Mouse (Mus musculus) G1E-ER4 (cell line): ENCODE data around the gene 4933430I17Rik. TPM values are rescaled to one million over a fixed set of nuclear protein-coding genes. Genes with fewer than 3 reads are reported as not detected.

ENCODE experiments used
- GATA1 ChIP-seq: IDR thresholded peaks from one replicate; pipeline ENCODE4 v1.8.0; 2012; ENCODE audit warnings: low read length, inconsistent platforms
- polyA plus RNA-seq: library from polyadenylated mRNA; stranded (reverse); fragments of >175 nt; gene quantifications from 2 replicates; pipeline ENCODE4 v1.2.3, GENCODE M21; 2012

4933430I17Rik gene
- polyA plus RNA-seq = not detected in 2 replicates

DNA sequence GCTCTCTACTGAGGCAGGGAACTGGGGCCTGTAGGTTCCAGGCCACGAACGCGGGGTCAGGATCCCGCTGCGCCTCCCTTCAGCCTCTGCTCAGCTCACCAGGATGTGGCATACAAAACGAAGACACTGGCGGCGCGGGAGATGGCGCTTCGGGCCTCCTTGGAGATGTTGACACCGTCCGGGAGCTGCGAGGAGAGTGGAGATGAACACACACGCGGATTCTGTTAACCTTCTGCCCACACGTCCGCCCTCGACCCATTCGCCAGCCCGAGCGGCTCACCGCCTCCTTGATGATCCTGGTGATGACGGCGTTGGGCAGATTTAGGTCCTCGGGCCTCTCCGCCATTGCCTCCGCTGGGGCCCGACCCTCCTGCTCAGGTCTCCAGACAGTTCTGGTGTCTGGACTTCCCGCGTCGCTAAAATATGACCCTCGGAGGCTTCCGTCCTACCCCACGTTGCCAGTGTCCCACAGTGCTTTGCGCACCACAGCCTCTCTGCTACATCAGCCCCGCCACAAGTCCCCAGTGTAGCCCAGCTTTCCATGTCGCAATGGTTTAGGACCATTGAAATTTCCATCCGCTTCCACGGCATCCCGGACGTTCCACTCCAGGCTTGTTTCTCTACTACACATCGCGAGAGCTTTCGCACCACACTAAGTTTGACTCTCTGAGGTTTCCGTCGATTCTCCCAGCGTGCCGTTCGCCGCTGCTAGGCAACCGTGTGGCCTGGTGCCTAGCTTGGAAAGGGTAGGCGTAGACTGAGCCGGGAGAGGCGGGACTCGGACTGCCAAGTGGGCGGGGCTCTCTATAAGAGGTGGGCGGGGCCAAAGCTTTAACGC is at the start of gene 4933430I17Rik, which contains the start of gene Pole3:
Gene 4933430I17Rik, plus strand, starts transcription at position 719 of the 838 bp plus-strand sequence.
Gene Pole3, minus strand, starts transcription at position 418 of the 838 bp plus-strand sequence.
- TF ChIP-seq GATA1 = no peak

GRCm38 (mm10) chr4:62475793-62476192 is 49.4 kb upstream of the 4933430I17Rik start:
- no peak for TF ChIP-seq GATA1

DNA sequence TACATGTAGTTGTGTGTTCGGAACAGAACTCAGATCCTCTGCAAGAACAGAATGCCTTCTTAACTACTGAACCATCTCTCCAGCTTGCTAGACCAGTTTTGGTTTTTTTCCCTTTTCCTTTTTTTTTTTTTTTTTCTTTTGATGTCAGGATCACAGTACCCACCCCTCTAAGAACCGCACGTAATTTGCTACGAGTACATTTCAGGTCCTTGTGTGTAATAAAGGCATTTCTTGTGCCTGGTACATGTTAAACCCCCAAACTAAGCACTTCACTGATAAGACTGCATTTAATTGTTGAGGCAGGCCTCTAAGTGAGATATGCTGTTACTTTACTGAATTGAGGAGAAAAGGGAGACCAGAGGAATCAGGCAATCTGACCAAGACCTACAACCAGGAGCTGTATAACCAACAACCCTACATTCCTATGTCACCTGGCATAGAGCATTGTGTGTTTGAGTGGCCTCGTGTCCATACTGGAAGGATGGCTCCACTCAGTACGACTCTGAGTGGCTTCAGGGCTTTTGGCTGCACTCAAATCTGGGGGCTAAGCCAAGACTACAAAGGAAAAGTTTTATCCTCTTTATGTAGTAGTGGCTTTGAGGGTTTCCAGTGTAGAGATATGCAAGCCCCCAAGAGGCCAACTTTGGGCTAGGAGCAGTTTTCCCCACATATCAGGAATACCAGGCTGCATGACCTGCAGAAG is 47.5 kb upstream of the 4933430I17Rik start:
- no peak for TF ChIP-seq GATA1

DNA sequence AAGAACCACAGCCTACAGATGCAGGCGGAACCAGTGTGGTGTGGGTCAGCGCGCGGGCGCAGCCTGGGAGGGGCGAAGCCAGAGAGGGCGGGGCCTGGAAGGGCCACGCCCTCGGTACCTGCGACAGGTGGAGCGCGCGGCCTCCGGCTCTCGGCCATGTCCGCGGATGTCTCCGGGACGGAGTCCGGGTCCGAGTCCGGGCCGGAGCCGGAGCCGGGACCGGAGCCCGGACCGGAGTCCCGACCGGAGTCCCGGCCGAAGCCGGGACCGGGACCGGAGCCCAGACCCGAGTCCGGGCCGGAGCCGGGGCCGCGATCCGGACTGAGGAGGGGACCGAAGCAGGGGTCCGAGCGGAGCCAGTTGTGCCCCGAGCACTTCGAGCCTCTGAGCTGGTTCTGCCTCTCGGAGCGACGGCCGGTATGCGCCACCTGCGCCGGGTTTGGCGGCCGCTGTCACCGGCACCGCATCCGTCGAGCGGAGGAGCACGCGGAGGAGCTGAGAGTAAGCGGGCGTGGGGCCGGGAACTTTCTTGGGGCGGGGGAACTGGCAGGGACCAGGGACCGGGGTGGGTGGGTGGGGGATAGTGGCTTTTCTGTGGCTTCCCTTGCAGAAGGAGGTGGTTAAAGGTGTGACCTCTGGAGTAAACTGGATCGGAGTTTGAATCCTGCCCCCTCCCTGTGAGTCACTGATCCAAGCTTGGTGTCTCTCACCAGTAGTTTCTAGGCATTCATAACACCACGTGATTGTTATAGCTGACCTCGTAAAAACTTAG is 45.0 kb upstream of the 4933430I17Rik start, which contains the start of gene Bspry:
Gene Bspry, plus strand, starts transcription at position 117 of the 772 bp plus-strand sequence.
- no peak for TF ChIP-seq GATA1

DNA sequence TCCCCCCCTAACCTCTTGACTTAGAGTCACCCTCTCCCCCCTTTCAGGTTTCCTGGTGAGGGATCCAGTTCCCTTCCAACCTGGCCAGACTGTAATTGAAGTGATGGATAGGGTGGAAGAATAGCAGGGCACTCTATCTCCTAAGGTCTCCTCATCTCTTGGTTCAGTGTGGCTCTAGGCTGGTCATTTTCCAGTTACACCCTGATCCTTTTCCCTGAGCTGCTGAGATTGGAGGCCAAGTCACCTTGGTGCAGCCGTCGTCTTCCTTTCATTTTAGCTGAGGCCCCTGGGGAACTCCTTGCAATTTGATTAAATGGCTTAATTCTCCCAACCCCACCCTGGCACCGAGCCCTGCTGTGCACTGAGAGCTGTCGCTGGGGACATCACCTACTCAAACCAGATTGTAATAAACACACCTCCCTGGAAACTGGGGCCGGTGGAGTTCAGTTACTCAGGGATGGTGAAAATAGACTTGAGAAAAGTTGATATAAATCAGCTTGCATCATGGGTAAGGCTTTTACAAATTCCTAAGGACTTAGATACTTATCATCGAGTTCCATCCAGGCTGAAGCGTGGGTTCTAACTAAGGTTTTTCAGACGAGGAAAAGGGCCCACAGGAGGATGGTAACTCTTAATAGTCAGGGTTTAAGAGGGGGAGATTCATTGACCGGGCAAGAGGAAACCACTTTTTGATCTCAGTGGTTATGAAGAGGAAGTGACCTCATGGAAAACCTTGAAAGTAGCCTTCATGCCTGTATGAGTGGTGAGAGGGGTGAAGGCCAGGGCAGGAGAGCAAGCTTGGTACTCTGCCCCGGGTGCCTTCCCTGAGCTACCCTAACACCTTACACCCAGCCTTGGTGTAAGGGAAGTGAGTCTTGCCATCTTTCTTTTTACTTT is 44.2 kb upstream of the 4933430I17Rik start:
- TF ChIP-seq GATA1 = no peak

DNA sequence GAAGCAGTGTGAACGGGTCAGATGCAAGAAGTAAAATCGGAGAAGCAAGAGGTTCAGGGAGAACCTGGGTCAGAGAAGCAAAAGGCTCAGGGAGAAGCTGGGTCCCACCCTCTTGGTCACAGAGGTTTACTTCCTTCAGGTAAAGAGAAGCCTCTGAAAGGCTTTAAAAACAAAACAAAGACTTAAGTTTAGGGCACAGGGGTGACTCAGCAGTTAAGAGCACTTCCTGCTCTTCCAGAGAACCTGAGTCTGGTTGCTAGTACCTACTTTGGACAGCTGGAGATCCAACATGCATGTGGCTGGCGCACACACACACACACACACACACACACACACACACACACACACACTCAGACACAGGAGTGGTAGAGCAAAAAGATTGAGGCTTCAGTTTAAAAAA is 40.2 kb upstream of the 4933430I17Rik start:
- TF ChIP-seq GATA1 = no peak

GRCm38 (mm10) chr4:62485450-62486161 is 39.6 kb upstream of the 4933430I17Rik start:
- no peak for TF ChIP-seq GATA1

DNA sequence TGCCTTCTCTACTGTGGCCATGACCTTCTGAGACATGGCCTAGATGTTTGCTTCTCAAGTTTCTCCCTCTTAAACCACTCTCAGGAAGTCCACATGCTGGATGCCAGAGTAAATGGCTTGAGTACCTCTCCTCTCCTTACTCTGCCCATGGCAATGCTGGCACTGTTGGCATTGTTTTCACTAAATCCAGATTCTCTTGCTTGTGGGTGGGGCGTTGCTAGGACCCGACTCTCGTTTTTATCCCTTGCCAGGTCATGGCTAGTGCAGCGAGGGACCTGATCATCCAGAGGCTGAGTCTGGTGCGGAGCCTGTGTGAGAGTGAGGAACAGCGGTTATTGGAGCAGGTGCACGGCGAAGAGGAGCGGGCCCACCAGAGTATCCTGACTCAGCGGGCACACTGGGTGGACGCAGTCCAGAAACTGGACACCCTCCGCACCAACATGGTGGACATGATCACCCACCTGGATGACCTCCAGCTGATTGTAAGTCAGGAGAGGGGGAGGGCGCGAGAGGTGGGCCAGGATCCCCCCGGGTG is 38.9 kb upstream of the 4933430I17Rik start:
- no peak for TF ChIP-seq GATA1

- TF ChIP-seq GATA1 = no peak
Measured at GRCm38 (mm10) chr4:62487172-62487571, 38.0 kb upstream of the 4933430I17Rik start.

- TF ChIP-seq GATA1 = no peak
Measured at GRCm38 (mm10) chr4:62487914-62488313, 37.3 kb upstream of the 4933430I17Rik start.

DNA sequence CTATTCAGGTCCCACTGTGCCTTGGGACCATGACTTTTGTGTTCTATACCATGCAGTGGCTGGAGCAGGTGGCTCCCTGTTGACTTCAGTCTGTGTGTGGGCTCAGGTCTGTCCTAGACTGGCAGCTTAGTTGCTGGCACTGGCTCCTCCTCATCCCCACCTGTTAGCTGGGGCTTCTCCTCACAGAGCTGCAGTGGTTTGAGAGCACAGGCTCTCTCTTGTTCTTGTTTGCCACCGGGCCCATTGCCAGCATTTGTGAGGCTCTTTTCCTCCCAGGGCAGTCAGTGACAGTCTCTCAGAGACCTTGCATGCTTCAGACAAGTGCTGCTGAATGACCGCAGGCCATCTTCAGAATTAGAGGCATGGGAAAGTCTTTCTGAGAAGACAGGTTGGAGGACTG is 32.5 kb upstream of the 4933430I17Rik start:
- TF ChIP-seq GATA1 = no peak

DNA sequence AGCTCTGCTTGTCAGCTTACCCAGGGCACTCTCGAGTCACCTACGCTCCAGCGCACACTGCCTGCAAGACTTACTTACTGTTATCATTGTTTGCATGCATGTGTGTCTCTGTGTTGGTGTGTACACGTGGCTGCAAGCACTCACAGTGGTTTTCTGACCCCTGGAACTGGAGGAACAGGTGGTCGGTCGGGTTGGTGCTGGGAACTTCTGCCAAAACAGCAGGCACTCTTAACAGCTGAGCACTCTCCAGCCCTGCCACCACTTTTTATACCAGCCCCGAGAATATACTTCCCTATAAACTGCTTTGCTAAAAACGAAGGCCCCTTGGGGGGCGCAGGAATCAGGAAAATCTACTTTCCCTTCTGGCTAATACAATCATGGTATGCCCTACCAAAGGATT is 30.9 kb upstream of the 4933430I17Rik start:
- no peak for TF ChIP-seq GATA1

GRCm38 (mm10) chr4:62495946-62496345 is 29.2 kb upstream of the 4933430I17Rik start:
- no peak for TF ChIP-seq GATA1

DNA sequence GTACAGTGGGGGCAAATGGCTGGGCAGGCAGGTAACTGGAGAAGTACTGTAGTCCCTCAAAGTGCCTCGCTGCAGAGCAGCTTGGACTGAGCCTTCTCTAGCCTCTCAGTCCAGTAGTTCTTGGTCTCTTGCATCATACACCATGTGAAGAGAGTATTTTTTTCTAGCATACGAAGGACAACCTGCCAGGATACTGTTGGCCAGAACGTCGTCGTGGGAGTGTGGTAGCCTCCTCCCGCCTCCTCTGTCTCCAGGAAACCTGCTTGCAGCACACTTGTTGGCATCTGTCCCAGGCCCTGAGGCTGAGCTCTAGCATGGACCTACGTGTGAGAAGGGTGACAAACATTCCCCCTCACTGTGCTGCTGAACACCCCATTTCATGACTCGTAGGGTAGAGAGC is 28.4 kb upstream of the 4933430I17Rik start:
- no peak for TF ChIP-seq GATA1
